Mouse (Mus musculus): ENCODE data around the gene Msmo1. TPM values are rescaled to one million over a fixed set of nuclear protein-coding genes. Genes with fewer than 3 reads are reported as not detected.

Gene Msmo1
- polyA plus RNA-seq, 1 experiment from 2014 or later: 80.8 TPM

GRCm38 (mm10) chr8:64692651-64693201, 40.9 kb downstream of the Msmo1 start, which contains the start of gene Cpe:
Gene Cpe (minus strand): TSS chr8:64693054.
- peak within 1 kb of the TSS; percentile 87 for H3K27ac ChIP-seq (replicated peaks; ENCODE audit: low read depth, low read length)
- no peaks in the 10 kb centered on the region for H3K9me3 ChIP-seq (ENCODE audit: control insufficient read depth, low read length)
- peak within 1 kb of the TSS; percentile 82 for H3K9ac ChIP-seq (ENCODE audit: low read depth, low read length)
- DNase-seq (ENCODE audit: low spot score): peak; percentile 91
- H3K4me1 ChIP-seq (ENCODE audit: control insufficient read depth, insufficient read depth, low read length): peaks cover 13% of the 10 kb centered on the region
- H3K36me3 ChIP-seq (ENCODE audit: control insufficient read depth, insufficient read depth, low read length): no peaks in the 10 kb centered on the region
- ATAC-seq (ENCODE audit: low read depth): peak; percentile 98
- WGBS: 0% methylated on average over 21 of the region's 54 CpGs
- H3K27me3 ChIP-seq (replicated peaks; ENCODE audit: control insufficient read depth, insufficient read depth, low read length): no peaks in the 10 kb centered on the region
- H3K4me3 ChIP-seq (ENCODE audit: low read depth, low read length): peak within 1 kb of the TSS; percentile 69
- H3K4me2 ChIP-seq (ENCODE audit: low read depth, low read length): peak within 1 kb of the TSS; percentile 85

- WGBS: 6% methylated on average over 16 of the region's 16 CpGs
- H3K9ac ChIP-seq (ENCODE audit: low read depth, low read length): peak overlapping the region; percentile 82
- ATAC-seq (ENCODE audit: low read depth) (no peak), DNase-seq (ENCODE audit: low spot score) (no peak)
- no peaks in the 10 kb centered on the region for H3K9me3 ChIP-seq (ENCODE audit: control insufficient read depth, low read length)
- H3K4me3 ChIP-seq (ENCODE audit: low read depth, low read length): peak overlapping the region; percentile 69
- peak overlapping the region; percentile 85 for H3K4me2 ChIP-seq (ENCODE audit: low read depth, low read length)
- H3K27ac ChIP-seq (replicated peaks; ENCODE audit: low read depth, low read length): peak overlapping the region; percentile 87; the same call in 1 of the 2 replicates
- no peaks in the 10 kb centered on the region for H3K27me3 ChIP-seq (replicated peaks; ENCODE audit: control insufficient read depth, insufficient read depth, low read length)
- H3K4me1 ChIP-seq (ENCODE audit: control insufficient read depth, insufficient read depth, low read length): peaks cover 13% of the 10 kb centered on the region
- H3K36me3 ChIP-seq (ENCODE audit: control insufficient read depth, insufficient read depth, low read length): no peaks in the 10 kb centered on the region
Measured at GRCm38 (mm10) chr8:64691591-64692401, 41.8 kb downstream of the Msmo1 start.

DNA sequence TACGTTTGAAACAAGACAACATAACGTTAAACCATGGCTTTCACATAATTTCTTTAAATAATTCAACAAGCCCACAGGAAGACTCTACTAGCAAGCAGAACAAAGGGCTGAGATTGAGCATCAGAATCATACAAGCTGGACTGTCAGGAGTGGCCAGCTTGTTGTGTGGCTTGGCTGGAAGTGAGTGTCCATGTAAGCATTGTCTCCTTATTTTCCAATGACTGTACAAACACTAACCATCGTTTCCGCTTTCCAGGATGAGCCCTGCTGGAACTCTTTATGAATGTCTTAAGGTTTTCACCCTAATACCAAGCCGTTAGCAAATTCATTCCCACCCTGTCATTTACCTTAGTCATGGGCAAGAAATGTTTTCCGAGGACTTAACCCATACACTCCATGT, 42.7 kb downstream of the Msmo1 start:
- Histone ChIP-seq H3K36me3 (ENCODE audit: control insufficient read depth, insufficient read depth, low read length) (no peaks in the 10 kb centered on the region), H3K27me3 (replicated peaks; ENCODE audit: control insufficient read depth, insufficient read depth, low read length) (no peaks in the 10 kb centered on the region), H3K4me3 (ENCODE audit: low read depth, low read length) (peak overlapping the region; percentile 69), H3K9ac (ENCODE audit: low read depth, low read length) (no peak overlapping the region), H3K9me3 (ENCODE audit: control insufficient read depth, low read length) (no peaks in the 10 kb centered on the region), H3K27ac (replicated peaks; ENCODE audit: low read depth, low read length) (no peak overlapping the region), H3K4me2 (ENCODE audit: low read depth, low read length) (peak overlapping the region; percentile 85), H3K4me1 (ENCODE audit: control insufficient read depth, insufficient read depth, low read length) (peaks cover 13% of the 10 kb centered on the region)
- 73% methylated on average over 6 of the region's 6 CpGs for WGBS
- no peak for ATAC-seq (ENCODE audit: low read depth)
- no peak for DNase-seq (ENCODE audit: low spot score)

GRCm38 (mm10) chr8:64690306-64690705, 43.3 kb downstream of the Msmo1 start:
- DNase-seq (ENCODE audit: low spot score) (no peak), ATAC-seq (ENCODE audit: low read depth) (no peak)
- no peaks in the 10 kb centered on the region for H3K36me3 ChIP-seq (ENCODE audit: control insufficient read depth, insufficient read depth, low read length)
- H3K4me3 ChIP-seq (ENCODE audit: low read depth, low read length): no peak overlapping the region
- H3K27ac ChIP-seq (replicated peaks; ENCODE audit: low read depth, low read length): no peak overlapping the region
- no peak overlapping the region for H3K9ac ChIP-seq (ENCODE audit: low read depth, low read length)
- no peaks in the 10 kb centered on the region for H3K27me3 ChIP-seq (replicated peaks; ENCODE audit: control insufficient read depth, insufficient read depth, low read length)
- H3K4me2 ChIP-seq (ENCODE audit: low read depth, low read length): peak overlapping the region; percentile 85
- peaks cover 13% of the 10 kb centered on the region for H3K4me1 ChIP-seq (ENCODE audit: control insufficient read depth, insufficient read depth, low read length)
- 79% methylated on average over 6 of the region's 6 CpGs for WGBS
- H3K9me3 ChIP-seq (ENCODE audit: control insufficient read depth, low read length): no peaks in the 10 kb centered on the region

DNA sequence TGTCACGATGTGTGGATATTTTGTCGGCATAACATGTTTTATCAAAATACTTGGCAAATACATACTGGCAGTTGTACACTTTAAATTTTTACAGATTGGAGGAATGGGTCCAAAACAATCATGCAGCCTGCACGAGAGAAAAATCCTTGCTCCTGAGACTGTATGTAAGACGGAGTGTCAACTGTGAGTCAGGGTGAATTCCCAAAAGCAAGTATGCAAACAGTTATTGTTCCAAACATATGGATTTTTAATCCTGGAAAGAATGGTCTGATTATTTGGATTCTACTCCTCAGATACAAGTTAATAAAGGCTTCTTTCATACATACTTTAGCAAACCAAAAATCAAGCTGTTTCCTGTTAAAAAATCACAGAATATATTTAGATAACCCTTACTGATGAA, 44.9 kb downstream of the Msmo1 start:
- H3K9ac ChIP-seq (ENCODE audit: low read depth, low read length): no peak overlapping the region
- ATAC-seq (ENCODE audit: low read depth): no peak
- peak overlapping the region; percentile 44; the same call in 1 of the 2 replicates for H3K27ac ChIP-seq (replicated peaks; ENCODE audit: low read depth, low read length)
- peaks cover 13% of the 10 kb centered on the region for H3K4me1 ChIP-seq (ENCODE audit: control insufficient read depth, insufficient read depth, low read length)
- 46% methylated on average over 4 of the region's 4 CpGs for WGBS
- no peaks in the 10 kb centered on the region for H3K9me3 ChIP-seq (ENCODE audit: control insufficient read depth, low read length)
- no peak overlapping the region for H3K4me2 ChIP-seq (ENCODE audit: low read depth, low read length)
- H3K4me3 ChIP-seq (ENCODE audit: low read depth, low read length): no peak overlapping the region
- H3K36me3 ChIP-seq (ENCODE audit: control insufficient read depth, insufficient read depth, low read length): no peaks in the 10 kb centered on the region
- no peaks in the 10 kb centered on the region for H3K27me3 ChIP-seq (replicated peaks; ENCODE audit: control insufficient read depth, insufficient read depth, low read length)
- peak; percentile 64 for DNase-seq (ENCODE audit: low spot score)

GRCm38 (mm10) chr8:64688161-64688560, 45.4 kb downstream of the Msmo1 start:
- 58% methylated on average over 3 of the region's 3 CpGs for WGBS
- ATAC-seq (ENCODE audit: low read depth): no peak
- Histone ChIP-seq H3K9me3 (ENCODE audit: control insufficient read depth, low read length) (no peaks in the 10 kb centered on the region), H3K9ac (ENCODE audit: low read depth, low read length) (no peak overlapping the region), H3K4me1 (ENCODE audit: control insufficient read depth, insufficient read depth, low read length) (peaks cover 11% of the 10 kb centered on the region), H3K4me2 (ENCODE audit: low read depth, low read length) (no peak overlapping the region), H3K36me3 (ENCODE audit: control insufficient read depth, insufficient read depth, low read length) (no peaks in the 10 kb centered on the region), H3K27me3 (replicated peaks; ENCODE audit: control insufficient read depth, insufficient read depth, low read length) (no peaks in the 10 kb centered on the region), H3K4me3 (ENCODE audit: low read depth, low read length) (no peak overlapping the region), H3K27ac (replicated peaks; ENCODE audit: low read depth, low read length) (no peak overlapping the region)
- DNase-seq (ENCODE audit: low spot score): peak; percentile 59

DNA sequence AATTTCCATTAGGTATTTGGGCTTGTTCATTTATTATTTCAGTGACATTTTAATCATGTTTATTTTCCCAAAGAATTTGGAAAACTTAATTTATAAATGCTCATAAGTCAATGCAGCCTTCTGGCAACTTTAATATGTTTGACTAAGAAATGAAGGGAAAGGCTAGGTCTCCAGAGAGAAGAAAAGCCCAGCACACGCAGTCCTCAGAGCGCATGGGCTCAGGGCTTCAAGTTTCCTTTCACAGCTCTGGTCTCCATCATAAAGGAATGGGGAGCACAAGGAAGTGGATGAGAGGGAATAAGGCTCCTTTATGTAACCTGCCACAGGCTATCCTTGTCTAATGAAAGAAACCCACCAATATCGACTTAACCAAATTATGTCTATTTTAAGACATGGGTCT, 51.1 kb downstream of the Msmo1 start:
- Histone ChIP-seq H3K27ac (replicated peaks; ENCODE audit: low read depth, low read length) (no peak overlapping the region), H3K4me1 (ENCODE audit: control insufficient read depth, insufficient read depth, low read length) (no peaks in the 10 kb centered on the region), H3K4me3 (ENCODE audit: low read depth, low read length) (no peak overlapping the region), H3K4me2 (ENCODE audit: low read depth, low read length) (no peak overlapping the region), H3K36me3 (ENCODE audit: control insufficient read depth, insufficient read depth, low read length) (no peaks in the 10 kb centered on the region), H3K27me3 (replicated peaks; ENCODE audit: control insufficient read depth, insufficient read depth, low read length) (no peaks in the 10 kb centered on the region), H3K9me3 (ENCODE audit: control insufficient read depth, low read length) (no peaks in the 10 kb centered on the region), H3K9ac (ENCODE audit: low read depth, low read length) (no peak overlapping the region)
- DNase-seq (ENCODE audit: low spot score) (no peak), ATAC-seq (ENCODE audit: low read depth) (no peak)
- WGBS: 71% methylated on average over 3 of the region's 3 CpGs

DNA sequence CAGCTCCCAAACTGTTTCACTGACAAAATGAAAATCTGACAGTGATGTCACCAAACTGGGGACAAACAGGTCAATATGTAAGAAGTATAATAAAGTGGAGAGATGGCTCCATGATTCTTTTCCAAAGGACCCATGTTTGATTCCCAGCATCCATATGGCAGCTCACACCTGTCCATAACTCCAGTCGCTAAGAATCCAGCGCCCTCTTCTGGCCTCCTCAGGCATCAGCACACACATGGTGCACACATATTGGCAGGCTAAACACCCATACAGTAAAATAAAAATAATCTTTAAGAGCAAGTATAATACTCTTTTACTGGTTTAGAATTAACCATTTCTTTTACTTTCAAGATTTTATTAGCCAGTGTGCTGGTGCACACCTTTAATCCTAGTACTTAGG, 57.2 kb downstream of the Msmo1 start:
- no peaks in the 10 kb centered on the region for H3K4me1 ChIP-seq (ENCODE audit: control insufficient read depth, insufficient read depth, low read length)
- no peaks in the 10 kb centered on the region for H3K36me3 ChIP-seq (ENCODE audit: control insufficient read depth, insufficient read depth, low read length)
- WGBS: 82% methylated on average over 2 of the region's 2 CpGs
- DNase-seq (ENCODE audit: low spot score) (no peak), ATAC-seq (ENCODE audit: low read depth) (no peak)
- no peak overlapping the region for H3K4me3 ChIP-seq (ENCODE audit: low read depth, low read length)
- H3K27ac ChIP-seq (replicated peaks; ENCODE audit: low read depth, low read length): no peak overlapping the region
- no peak overlapping the region for H3K9ac ChIP-seq (ENCODE audit: low read depth, low read length)
- no peak overlapping the region for H3K4me2 ChIP-seq (ENCODE audit: low read depth, low read length)
- H3K9me3 ChIP-seq (ENCODE audit: control insufficient read depth, low read length): 0 out of 2 replicates have a peak, but pooled peaks cover 6% of the 10 kb centered on the region
- no peaks in the 10 kb centered on the region for H3K27me3 ChIP-seq (replicated peaks; ENCODE audit: control insufficient read depth, insufficient read depth, low read length)
